Mouse (Mus musculus) stomach, postnatal 0 days (tissue): Measurements from ENCODE around the gene Pdp2.

Source experiments
- CTCF ChIP-seq: IDR thresholded peaks from 2 replicates; pipeline ENCODE4 v1.5.1; 2016; ENCODE audit warnings: antibody characterized with exemption, low read depth, mild to moderate bottlenecking, moderate library complexity
- EP300 ChIP-seq: optimal IDR thresholded peaks from 2 replicates; pipeline ENCODE3; 2016; ENCODE audit warnings: antibody characterized with exemption

DNA sequence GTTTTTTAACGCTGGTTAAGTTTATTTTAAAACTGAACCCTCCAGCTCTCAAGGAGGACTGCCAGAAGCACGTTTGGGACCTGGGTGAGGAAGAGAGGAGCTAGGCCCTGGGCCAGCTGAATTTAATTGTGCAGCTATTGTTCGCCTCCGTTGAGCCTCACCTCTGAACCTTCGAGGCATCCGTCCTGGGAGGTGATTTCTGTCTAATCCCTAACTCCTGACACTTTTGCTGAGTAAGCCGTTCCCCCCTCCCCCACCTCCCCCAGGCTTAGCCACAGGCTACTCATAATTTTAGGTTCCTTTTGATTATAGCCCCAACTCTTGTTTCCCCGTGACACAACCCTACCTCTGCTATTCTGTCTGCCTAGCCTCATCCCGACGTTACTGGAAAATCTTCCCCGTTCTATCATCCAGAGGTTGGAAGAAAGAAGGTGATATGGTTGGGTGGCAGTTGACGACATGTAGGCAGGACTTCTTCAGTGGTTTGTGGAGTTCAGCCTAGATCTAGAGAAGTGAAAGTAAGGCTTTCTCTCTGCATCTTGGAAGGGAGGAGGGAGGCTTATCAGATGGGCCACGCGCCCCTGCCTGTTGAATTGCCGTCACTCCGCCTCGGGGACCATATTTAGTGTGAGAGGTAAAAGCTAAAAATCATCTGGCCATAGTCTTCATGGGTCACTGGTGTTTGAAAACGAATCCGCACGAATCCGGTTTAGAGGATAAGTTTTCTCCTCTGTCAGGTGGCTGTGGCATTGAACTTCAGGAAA lies 4.7 kb downstream of the Pdp2 start:
- TF ChIP-seq CTCF (no peak), EP300 (no peak)
